ENCODE assay signal across 8 mouse cellular contexts in genomic region chr14:62492196-62492850, GRCm38 (mm10). TPM values are rescaled to one million over a fixed set of nuclear protein-coding genes. Genes with fewer than 3 reads are reported as not detected.
A peak's percentile ranks its signal among the peaks of the same experiment; 100 is the strongest.
DNase-seq lines count a peak whose midpoint lies in the region; ATAC-seq and TF ChIP-seq lines count a peak whose summit lies in the region.

No protein-coding gene starts in this region.

- no peaks in the 10 kb centered on the region for H3K79me2 ChIP-seq in heart, adult 2 months (replicated peaks; ENCODE audit: control insufficient read depth, insufficient read depth, low read length)

- ATAC-seq in kidney, embryonic 14.5 days (ENCODE audit: low FRiP score, low TSS enrichment), result peak; percentile 73; the same call in 1 of the 2 replicates
- no peak for ATAC-seq in limb, embryonic 14.5 days (ENCODE audit: low FRiP score, low read depth)
- peak; percentile 91 for ATAC-seq in neural tube, embryonic 14.5 days (ENCODE audit: low read depth)

- no peak overlapping the region for H3K4me3 ChIP-seq in embryonic facial prominence, embryonic 10.5 days
- H3K4me3 ChIP-seq in heart, adult 2 months, result no peak overlapping the region
- H3K4me3 ChIP-seq in kidney, embryonic 14.5 days (ENCODE audit: low read length), result no peak overlapping the region
- H3K4me3 ChIP-seq in limb, embryonic 14.5 days (replicated peaks; ENCODE audit: low read length), result no peak overlapping the region
- H3K4me3 ChIP-seq in neural tube, embryonic 14.5 days (ENCODE audit: low read depth, low read length), result no peak overlapping the region

- H3K27me3 ChIP-seq in embryonic facial prominence, embryonic 10.5 days (replicated peaks; ENCODE audit: low read depth, poor library complexity, severe bottlenecking), result no peaks in the 10 kb centered on the region
- H3K27me3 ChIP-seq in heart, adult 2 months (ENCODE audit: control insufficient read depth, insufficient read depth, low read length), result no peaks in the 10 kb centered on the region
- no peaks in the 10 kb centered on the region for H3K27me3 ChIP-seq in kidney, embryonic 14.5 days (ENCODE audit: control insufficient read depth, insufficient read depth, low read length)
- H3K27me3 ChIP-seq in limb, embryonic 14.5 days (ENCODE audit: control insufficient read depth, insufficient read depth, low read length), result no peaks in the 10 kb centered on the region
- no peaks in the 10 kb centered on the region for H3K27me3 ChIP-seq in neural tube, embryonic 14.5 days (ENCODE audit: control insufficient read depth, insufficient read depth, low read length)

- H3K36me3 ChIP-seq in embryonic facial prominence, embryonic 10.5 days (replicated peaks), result no peaks in the 10 kb centered on the region
- H3K36me3 ChIP-seq in heart, adult 2 months (ENCODE audit: control insufficient read depth, insufficient read depth, low read length), result no peaks in the 10 kb centered on the region
- H3K36me3 ChIP-seq in kidney, embryonic 14.5 days (ENCODE audit: control insufficient read depth, insufficient read depth, low read length), result no peaks in the 10 kb centered on the region
- no peaks in the 10 kb centered on the region for H3K36me3 ChIP-seq in limb, embryonic 14.5 days (ENCODE audit: control insufficient read depth, insufficient read depth, low read length)
- no peaks in the 10 kb centered on the region for H3K36me3 ChIP-seq in neural tube, embryonic 14.5 days (ENCODE audit: control insufficient read depth, insufficient read depth, low read length)

- TF ChIP-seq POLR2A in heart, adult 2 months (IDR thresholded peaks at IDR 0.05; ENCODE audit: insufficient read depth, low read depth, low read length), result no peak
- TF ChIP-seq POLR2A in limb, embryonic 14.5 days (IDR thresholded peaks at IDR 0.05; ENCODE audit: borderline replicate concordance, extremely low read depth, insufficient read depth, insufficient read length), result 0 out of 2 replicates have a peak, but pooled peaks have one; percentile 17

- WGBS in embryonic facial prominence, embryonic 10.5 days, result 40% methylated on average over 16 of the region's 16 CpGs
- WGBS in heart, adult 2 months, result 25% methylated on average over 16 of the region's 16 CpGs
- 34% methylated on average over 16 of the region's 16 CpGs for WGBS in kidney, embryonic 14.5 days
- WGBS in limb, embryonic 14.5 days, result 37% methylated on average over 16 of the region's 16 CpGs
- 35% methylated on average over 16 of the region's 16 CpGs for WGBS in neural tube, embryonic 14.5 days

- no peak overlapping the region for H3K9ac ChIP-seq in heart, adult 2 months (ENCODE audit: low read depth, low read length)
- H3K9ac ChIP-seq in kidney, embryonic 14.5 days (ENCODE audit: low read depth, low read length), result no peak overlapping the region
- no peak overlapping the region for H3K9ac ChIP-seq in limb, embryonic 14.5 days (ENCODE audit: low read depth, low read length, severe bottlenecking)
- no peak overlapping the region for H3K9ac ChIP-seq in neural tube, embryonic 14.5 days (replicated peaks; ENCODE audit: low read depth, low read length)

- peak; percentile 77 for TF ChIP-seq EP300 in heart, adult 2 months (IDR thresholded peaks at IDR 0.05; ENCODE audit: insufficient read depth, low read depth, low read length)

- H3K9me3 ChIP-seq in embryonic facial prominence, embryonic 10.5 days, result no peaks in the 10 kb centered on the region
- no peaks in the 10 kb centered on the region for H3K9me3 ChIP-seq in kidney, embryonic 14.5 days (ENCODE audit: control insufficient read depth, low read length)
- no peaks in the 10 kb centered on the region for H3K9me3 ChIP-seq in limb, embryonic 14.5 days (ENCODE audit: control insufficient read depth, low read length)
- no peaks in the 10 kb centered on the region for H3K9me3 ChIP-seq in neural tube, embryonic 14.5 days (ENCODE audit: control insufficient read depth, low read length)

- H3K4me2 ChIP-seq in kidney, embryonic 14.5 days (replicated peaks; ENCODE audit: low read depth, low read length), result no peak overlapping the region
- H3K4me2 ChIP-seq in limb, embryonic 14.5 days (replicated peaks; ENCODE audit: low read depth, low read length, severe bottlenecking), result no peak overlapping the region
- H3K4me2 ChIP-seq in neural tube, embryonic 14.5 days (ENCODE audit: low read depth, low read length), result no peak overlapping the region

- intact Hi-C loops in heart, adult 2 months (cut with DNase I), result loop anchor here (1.0 to 5.0 kb wide), 4 partner anchors 65 to 483 kb away; partner anchors contain the start of genes Fam124a and Wdfy2

- H3K27ac ChIP-seq in embryonic facial prominence, embryonic 10.5 days (replicated peaks), result no peak overlapping the region
- H3K27ac ChIP-seq in heart, adult 2 months, result no peak overlapping the region
- no peak overlapping the region for H3K27ac ChIP-seq in kidney, embryonic 14.5 days (ENCODE audit: low read depth, low read length)
- no peak overlapping the region for H3K27ac ChIP-seq in limb, embryonic 14.5 days (replicated peaks; ENCODE audit: low read depth, low read length)
- no peak overlapping the region for H3K27ac ChIP-seq in neural tube, embryonic 14.5 days (ENCODE audit: low read depth, low read length)

- DNase-seq in 3T3-L1 (ENCODE audit: low read depth, low spot score), result peak; percentile 71
- DNase-seq in adrenal gland, adult 2 months, result peak; percentile 75
- DNase-seq in embryonic facial prominence, embryonic 10.5 days (ENCODE audit: low spot score), result peak; percentile 80
- DNase-seq in heart, adult 2 months, result peak; percentile 69 to 74
- DNase-seq in limb, embryonic 14.5 days (ENCODE audit: low spot score), result peak; percentile 67
- DNase-seq in thymus, postnatal 0 days (ENCODE audit: low spot score), result peak; percentile 62

- TF ChIP-seq CTCF in heart, adult 2 months (IDR thresholded peaks at IDR 0.05), result 0 out of 2 replicates have a peak, but pooled peaks have one; percentile 96

- no peaks in the 10 kb centered on the region for H3K4me1 ChIP-seq in embryonic facial prominence, embryonic 10.5 days
- peaks cover 1% of the 10 kb centered on the region for H3K4me1 ChIP-seq in heart, adult 2 months (ENCODE audit: control insufficient read depth, insufficient read depth, low read length)
- H3K4me1 ChIP-seq in kidney, embryonic 14.5 days (ENCODE audit: control insufficient read depth, insufficient read depth, low read length), result no peaks in the 10 kb centered on the region
- H3K4me1 ChIP-seq in limb, embryonic 14.5 days (ENCODE audit: control insufficient read depth, insufficient read depth, low read length), result no peaks in the 10 kb centered on the region
- H3K4me1 ChIP-seq in neural tube, embryonic 14.5 days (ENCODE audit: control insufficient read depth, insufficient read depth, low read length), result no peaks in the 10 kb centered on the region

RNA-seq across cellular contexts. Expression of gene Gucy1b2, which starts 36.2 kb away (rescaled TPM):
- total RNA-seq in adrenal gland, adult 2 months (2021), result under 1 TPM; 0.81 to 0.97 TPM
- 0.11 and 0.43 TPM in 2 replicates for polyA plus RNA-seq in adrenal gland, adult 2 months (2012; rRNA removed)
- polyA plus RNA-seq in embryonic facial prominence, embryonic 10.5 days (2016; fragmentation: Nextera tagmentation; extraction: Ambion mirVana), result not detected in 2 replicates
- total RNA-seq in heart, adult 2 months (2021), result under 1 TPM in 1 of 2 experiments, not detected in 1; 0.13 TPM
- polyA plus RNA-seq in heart, adult 2 months (2012; rRNA removed), result 0.04 TPM in 1 of 2 replicates, not detected in the other
- polyA plus RNA-seq in kidney, embryonic 14.5 days (2014; fragmentation: Nextera tagmentation; extraction: Ambion mirVana), result 0.07 TPM in 1 of 2 replicates, not detected in the other
- polyA plus RNA-seq in limb, embryonic 14.5 days (2012; rRNA removed), result 0.10 and 0.15 TPM in 2 replicates
- polyA plus RNA-seq in limb, embryonic 14.5 days (2014; fragmentation: Nextera tagmentation; extraction: Ambion mirVana), result 0.07 and 0.10 TPM in 2 replicates
- polyA plus RNA-seq in neural tube, embryonic 14.5 days (2014; fragmentation: Nextera tagmentation; extraction: Ambion mirVana), result 0.19 and 0.60 TPM in 2 replicates
- polyA plus RNA-seq in thymus, postnatal 0 days (2015; fragmentation: Nextera tagmentation; extraction: Ambion mirVana), result 0.08 and 0.21 TPM in 2 replicates
